Mouse (Mus musculus) cerebellum, adult 18-20 months (tissue): Measurements from ENCODE around the gene Hoxa4.

Experiments
- DNase-seq, 2 experiments: peaks; one replicate each; pipeline ENCODE4 v3.0.0; 2021

The Hoxa4 gene

DNA sequence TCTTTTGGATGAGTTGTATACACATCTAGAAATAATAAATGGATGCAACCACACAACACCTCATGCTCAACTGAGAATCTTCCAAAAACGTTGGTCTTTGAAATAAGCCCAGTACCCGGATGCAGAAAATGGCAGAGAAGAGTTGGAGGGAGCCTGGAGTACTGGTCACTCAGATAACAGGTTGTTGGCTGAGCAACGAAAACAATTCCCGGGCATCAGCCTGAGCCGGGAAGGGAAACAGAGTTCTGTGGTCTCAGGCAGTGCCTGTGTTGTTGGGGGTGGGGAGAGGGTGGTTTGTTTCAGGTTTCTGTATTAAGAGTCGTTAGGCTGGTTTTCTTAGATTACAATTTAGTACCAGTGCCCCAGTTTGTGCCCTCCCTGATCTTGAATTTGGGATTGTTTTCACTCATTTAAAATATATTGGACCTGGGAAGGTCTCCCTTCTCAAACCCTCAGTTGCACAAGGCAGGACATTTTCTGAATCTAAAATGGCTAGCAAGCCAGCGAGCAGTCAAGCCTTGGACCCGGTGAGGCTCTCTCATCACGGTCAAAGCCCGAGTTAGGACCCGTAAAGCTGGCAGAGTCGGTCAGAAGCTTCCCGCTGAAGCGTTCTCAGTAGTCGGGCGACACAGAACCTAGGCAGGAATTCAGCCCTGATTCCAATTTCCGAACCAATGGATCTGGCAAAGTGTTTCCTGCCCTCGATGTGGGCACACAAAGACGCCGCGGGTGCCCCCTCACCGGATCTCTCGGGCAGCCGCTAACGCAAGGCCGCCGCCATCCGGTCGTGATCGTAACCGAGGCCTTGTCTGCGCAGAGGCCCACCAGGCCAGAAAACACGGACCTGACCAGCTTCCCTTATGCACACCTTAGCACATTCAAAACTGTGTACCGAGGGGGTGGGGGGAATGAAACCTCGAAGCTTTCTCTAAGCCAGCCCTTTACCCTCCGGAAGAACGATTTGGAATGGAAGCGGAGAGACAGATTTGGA lies 37.2 kb upstream of the Hoxa4 start:
- DNase-seq, result no peak

DNA sequence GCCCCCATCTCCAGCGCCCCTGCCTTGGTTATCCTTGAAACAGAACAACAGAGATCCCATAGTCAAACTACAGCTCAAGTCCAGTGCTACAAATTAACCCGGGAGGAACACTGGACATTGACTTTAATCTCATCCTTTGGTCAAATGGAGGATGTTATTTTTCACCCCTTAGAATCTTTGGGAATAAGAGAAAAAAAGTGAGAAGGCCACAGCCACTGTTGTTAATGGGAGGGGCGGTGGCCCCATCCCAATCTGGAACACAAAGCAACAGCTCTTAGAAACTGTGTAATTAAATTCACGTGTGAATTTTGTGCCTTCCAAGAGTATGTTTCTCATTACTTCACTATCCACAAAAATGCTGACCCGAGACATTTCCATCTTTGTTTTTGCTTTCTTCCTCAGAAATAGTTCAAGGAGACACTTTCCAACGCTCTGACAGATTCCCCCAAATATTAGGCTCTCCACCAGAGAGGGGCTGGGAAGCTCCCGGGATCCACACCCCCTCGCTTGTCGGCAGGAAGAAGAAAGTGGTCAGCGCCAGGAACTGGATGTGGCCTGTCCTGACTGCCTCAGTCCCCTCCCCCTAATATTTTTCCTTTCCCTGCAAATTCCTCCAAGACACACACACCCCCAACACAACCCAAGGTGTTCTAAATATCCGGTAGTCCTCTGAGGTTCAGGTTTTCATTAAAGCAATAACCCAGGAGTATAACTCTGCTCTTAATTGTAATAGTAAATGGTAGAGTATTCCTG lies 36.1 kb upstream of the Hoxa4 start:
- no peak for DNase-seq

DNA sequence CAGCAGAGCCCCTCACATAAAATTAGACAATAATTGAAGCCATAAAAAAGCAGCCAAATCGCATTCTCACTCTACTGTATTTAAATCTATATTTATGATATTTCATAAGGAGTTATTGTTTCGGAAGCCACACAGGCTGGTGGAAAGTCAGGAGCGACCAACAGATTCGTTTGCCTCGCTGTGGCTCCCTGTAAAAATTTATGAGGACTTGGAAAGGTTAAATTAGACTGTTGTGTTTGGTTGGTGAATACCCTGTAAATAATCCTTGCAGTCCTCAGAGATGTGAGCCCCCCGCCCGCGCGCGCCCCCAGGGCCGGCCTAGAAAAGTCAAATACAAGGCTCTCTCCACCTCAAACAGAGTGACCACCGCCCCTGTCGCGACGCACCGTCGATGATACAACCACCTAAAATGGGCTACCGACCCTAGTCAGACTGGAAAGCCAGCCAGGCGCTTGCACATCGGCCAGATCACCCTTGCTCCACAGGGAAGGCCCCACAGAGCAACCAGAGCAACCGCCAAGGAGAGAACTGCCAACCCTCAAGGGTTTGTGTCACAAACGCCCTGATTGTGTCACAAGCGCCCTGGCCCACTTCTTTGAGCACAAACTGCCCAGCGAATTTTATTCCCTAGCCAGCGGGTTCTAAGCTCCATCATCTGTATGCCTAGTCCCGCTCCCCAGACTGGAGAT lies 35.2 kb upstream of the Hoxa4 start:
- no peak for DNase-seq

DNA sequence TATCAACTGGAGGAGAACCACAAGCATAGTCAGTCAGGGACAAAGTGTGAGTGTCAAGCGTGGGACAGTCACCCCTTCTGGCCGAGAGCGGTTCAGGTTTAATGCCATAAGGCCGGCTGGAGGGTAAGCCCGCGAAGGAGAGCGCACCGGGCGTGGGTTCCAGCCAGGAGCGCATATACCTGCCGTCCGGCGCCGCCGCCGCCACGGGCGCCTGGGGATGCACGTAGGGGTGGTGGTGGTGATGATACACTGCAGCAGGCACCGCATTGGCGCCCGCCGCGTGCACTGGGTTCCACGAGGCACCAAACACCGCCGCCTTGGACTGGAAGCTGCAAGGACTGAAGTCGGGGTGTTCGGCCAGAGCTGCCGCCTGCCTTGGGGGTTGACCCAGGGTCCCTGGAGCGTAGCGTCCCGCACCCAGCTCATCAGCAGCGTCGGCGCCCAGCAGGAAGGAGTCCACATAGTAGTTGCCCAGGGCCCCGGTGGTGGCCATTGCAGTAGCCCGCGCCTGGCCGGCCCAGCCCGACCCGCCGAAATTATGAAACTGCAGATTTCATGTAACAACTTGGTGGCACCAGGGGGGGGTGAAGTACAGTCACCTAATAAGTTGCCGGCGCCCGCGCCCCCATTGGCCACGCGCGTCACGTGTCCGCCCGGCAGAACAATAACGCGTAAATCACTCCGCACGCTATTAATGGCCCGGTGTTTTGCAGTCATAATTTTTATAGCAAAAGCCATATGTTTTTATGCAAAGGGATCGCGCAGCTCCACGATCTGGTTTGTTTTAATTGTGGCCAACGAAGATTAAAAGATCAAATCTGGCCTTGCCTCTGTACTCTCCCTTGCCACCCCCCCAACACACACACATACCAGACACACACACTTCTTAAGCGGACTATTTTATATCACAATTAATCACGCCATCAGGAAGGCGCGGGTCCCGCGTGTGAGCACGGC lies 34.3 kb upstream of the Hoxa4 start:
- DNase-seq, result no peak

- no peak for DNase-seq
Observed at GRCm38 (mm10) chr6:52224895-52225611, 33.5 kb upstream of the Hoxa4 start.

DNA sequence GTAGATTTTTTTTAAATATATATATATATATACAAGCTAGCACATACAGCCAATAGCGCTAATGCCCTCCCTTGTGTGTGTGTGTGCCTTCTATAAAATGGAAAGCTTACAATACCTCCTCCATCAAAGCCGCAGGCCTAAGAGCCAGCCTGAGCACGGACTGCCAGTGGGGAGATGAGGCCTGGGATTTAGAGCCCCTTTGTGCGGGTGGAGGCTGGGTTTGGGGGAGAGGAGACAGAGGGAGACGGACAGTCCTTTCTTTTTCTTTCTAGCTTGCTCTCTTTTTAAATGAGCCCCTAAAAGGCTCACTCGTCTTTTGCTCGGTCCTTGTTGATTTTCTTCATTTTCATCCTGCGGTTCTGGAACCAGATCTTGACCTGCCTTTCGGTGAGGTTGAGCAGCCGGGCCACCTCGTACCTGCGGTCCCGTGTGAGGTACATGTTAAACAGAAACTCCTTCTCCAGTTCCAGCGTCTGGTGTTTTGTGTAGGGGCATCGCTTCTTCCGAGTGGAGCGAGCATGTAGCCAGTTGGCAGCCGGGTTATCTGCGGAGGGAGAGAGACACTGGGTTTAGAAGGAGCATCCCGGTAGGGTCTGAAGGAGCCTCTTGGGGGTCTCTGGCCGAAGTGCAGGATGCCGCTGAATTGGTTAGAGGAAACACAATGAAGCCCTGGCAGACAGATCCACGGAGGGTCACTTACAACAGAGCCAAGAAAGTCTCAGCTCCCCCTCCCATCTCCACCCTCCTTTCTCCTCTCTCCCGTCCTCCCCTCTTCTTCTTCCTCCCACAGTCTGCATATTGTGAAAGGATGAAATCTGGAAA lies 32.6 kb upstream of the Hoxa4 start:
- no peak for DNase-seq

GRCm38 (mm10) chr6:52222729-52223128 lies 31.2 kb upstream of the Hoxa4 start:
- no peak for DNase-seq

DNA sequence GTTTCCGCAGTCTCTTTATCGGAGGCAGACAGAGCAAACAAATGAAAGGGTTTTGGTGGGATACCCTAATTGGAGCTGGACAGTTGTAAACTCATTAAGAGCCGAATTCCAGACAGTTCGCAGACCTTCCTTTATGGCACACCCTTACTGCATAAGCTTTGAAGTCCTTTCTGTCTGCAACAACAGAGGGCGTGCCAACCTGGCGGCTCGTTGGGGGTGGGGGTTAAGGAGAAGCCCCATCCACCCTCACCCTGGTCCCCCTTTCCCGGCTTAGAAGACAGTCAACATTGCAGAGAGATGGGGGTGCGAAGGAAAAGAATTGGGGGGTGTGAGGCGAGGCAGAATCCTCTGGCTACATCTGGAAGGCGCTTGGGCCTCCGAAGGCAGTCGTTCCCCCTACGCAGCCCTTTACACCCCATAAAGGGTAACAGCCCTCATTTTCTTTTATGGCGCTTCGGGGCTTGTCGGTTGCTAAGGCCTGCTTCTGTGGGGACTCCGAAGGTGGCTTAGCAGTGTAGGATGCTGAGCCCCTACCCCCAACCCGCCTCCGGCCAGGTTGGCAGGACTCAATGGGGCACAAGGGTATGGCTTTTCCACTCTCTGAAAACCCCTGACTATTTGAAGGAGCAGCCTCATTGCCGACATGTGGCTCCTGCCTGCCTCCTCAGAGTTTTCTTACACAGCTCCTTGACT lies 30.6 kb upstream of the Hoxa4 start:
- no peak for DNase-seq

DNA sequence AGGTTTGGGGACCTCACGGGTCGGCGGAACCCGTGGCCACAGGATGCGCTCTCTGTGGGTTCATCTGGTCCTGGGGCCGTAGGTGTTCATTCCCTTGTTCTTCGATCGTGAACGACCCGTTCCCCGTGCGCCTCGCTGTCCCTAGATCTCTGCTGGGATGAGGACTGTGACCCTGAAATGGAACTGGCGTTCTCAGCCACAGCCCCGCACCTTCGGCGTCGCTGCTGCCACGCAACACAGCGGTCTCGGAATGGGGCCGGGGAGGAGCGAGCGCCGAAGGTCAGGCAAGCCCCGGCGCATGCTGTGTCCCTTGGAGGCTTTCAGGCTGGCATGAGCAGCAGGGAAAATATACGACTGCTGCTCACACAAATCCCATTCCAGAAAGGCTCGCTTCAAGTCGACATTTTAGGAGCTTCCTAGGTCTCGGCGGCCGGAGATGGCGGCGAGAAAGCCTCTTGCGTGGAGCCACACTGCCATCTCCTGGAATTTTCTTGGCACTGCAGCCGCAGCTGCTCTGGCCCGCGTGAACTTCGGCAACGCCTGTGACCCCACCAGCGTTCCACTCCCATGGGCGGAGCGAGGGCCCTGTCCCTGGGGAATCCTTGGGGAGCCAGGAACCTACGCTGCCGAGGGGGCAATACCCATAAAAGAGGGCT lies 29.9 kb upstream of the Hoxa4 start, which contains the start of gene Hoxa7:
TSS of gene Hoxa7 (minus strand) at position 518 of the 656 bp plus-strand sequence.
- DNase-seq, result peak; percentile 69 to 84

- DNase-seq, result no peak
Observed at GRCm38 (mm10) chr6:52220865-52221310, 29.3 kb upstream of the Hoxa4 start.

GRCm38 (mm10) chr6:52220003-52220864 lies 28.7 kb upstream of the Hoxa4 start:
- DNase-seq, result no peak

DNA sequence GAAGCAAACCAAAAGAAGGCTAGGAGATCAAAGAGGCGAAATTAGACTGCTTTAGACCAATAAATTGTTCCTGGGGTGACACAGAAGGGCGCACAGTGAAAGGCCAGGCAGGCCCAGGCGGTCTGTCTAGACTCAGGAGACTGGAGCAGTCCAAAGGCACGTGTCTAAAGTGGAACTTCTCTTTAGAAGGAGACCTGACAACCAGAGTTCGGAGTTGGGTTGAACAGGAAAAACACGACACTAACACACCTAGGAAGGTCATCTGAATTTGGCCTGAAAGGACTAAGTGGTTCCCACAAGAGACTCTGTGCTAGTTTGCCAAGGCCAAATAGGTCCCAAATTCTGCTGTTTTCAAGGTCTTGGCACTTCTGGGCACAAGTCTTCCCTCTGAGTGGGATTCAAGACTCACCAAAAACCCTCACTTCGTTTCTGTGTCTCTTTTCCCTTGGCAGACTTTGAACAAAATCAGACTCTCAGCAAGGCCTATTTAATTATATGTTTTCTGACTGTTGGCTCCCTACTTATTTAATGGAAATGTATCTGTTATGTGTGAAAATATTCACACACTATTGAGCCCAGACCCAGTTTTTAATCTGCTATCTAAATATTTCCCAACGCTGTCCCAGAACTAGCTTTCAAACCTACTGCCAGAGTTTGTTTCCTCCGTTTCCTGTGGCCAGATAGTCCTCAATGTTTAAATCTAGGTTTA lies 27.8 kb upstream of the Hoxa4 start:
- no peak for DNase-seq

DNA sequence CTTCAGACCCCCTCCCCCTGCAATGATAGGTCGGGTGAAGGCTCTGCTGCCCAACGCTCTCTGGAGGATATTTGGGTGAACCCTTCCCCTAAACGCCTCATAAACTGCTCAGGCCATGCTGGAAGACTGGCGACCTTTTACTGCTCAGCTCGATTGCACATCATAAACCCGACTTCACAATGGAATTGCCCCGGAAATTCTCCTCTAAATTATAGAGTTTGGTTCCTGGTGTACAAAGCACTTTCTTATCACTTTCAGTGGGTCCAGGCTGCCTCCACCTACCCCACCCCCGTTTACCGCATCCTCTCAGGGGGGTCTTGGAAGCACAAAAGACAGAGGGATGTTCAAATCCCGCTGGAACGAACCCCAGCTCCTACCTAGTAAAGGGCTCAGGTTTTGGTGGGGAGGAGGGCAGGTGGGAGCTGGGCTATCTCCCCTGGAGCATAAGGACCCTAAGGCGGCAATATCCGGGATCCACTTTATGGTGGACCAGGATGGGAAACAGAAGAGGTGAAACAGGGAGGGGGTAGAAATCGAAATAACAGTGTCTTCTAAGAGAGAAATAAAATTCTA lies 27.2 kb upstream of the Hoxa4 start:
- DNase-seq, result no peak

- DNase-seq, result no peak
Observed at GRCm38 (mm10) chr6:52217895-52218642, 26.5 kb upstream of the Hoxa4 start.

DNA sequence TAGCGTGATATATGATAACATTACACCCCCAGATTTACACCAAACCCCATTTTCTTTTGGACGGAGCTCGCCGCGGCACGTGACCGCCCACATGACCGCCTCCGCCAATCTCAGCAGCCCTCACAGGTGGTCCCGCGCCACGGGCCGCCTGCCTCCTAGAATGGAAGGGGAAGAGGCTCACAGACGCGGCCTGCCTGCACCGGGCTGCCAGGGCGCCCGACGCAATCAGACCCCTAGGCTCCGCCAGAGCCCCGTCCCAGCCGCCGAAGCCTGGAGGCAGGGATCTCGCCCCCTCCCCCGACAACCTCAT lies 25.9 kb upstream of the Hoxa4 start:
- DNase-seq, result no peak

GRCm38 (mm10) chr6:52216691-52217458 lies 25.3 kb upstream of the Hoxa4 start:
- DNase-seq, result no peak
